ENCODE assay signal across 28 mouse cellular contexts in genomic region chr12:117042706-117043105, GRCm38 (mm10).
DNase-seq lines count a peak whose midpoint lies in the region; ATAC-seq and TF ChIP-seq lines count a peak whose summit lies in the region.
"Had no signal": no experiment of that assay in that cellular context is flagged by ENCODE, and none has a peak within 500 bp of the region (broad histone marks: within the 10 kb centered on the region; RNA-seq: fewer than 3 reads in every experiment).

No protein-coding gene starts in this region.

- no peaks in the 10 kb centered on the region for H3K27me3 ChIP-seq in lung, embryonic 14.5 days (ENCODE audit: insufficient read depth, low read length)
- H3K27me3 ChIP-seq in lung, postnatal 0 days (replicated peaks; ENCODE audit: insufficient read depth, low read length) = no peaks in the 10 kb centered on the region
- H3K27me3 ChIP-seq: embryonic facial prominence, embryonic 12.5 days; embryonic facial prominence, embryonic 15.5 days; heart, embryonic 12.5 days; heart, embryonic 15.5 days; hindbrain, embryonic 13.5 days had no signal

- H3K4me1 ChIP-seq in lung, embryonic 14.5 days (ENCODE audit: insufficient read depth) = no peaks in the 10 kb centered on the region
- no peaks in the 10 kb centered on the region for H3K4me1 ChIP-seq in lung, adult 2 months (ENCODE audit: control insufficient read depth, insufficient read depth, low read length)
- H3K4me1 ChIP-seq in lung, postnatal 0 days (ENCODE audit: insufficient read depth, low read depth, low read length) = no peaks in the 10 kb centered on the region
- H3K4me1 ChIP-seq: embryonic facial prominence, embryonic 15.5 days had no signal

- peak; percentile 80 for DNase-seq in lung, embryonic 14.5 days
- no peak for DNase-seq in lung, adult 2 months
- peak; percentile 90 for DNase-seq in lung, postnatal 0 days (ENCODE audit: low spot score)
- DNase-seq in lung, postnatal 25 days (ENCODE audit: low spot score) = peak; percentile 33
- no peak for DNase-seq in MN1 (ENCODE audit: low spot score)
- DNase-seq in right cerebral cortex, postnatal 36 days (ENCODE audit: low spot score in 2 of 2) = no peak
- no peak for DNase-seq in testis, postnatal 10 days (ENCODE audit: low spot score)
- DNase-seq: adrenal gland, adult 8-10 months; adrenal gland, postnatal 25 days; cerebellum, adult 18-20 months; cerebellum, adult 9-11 months; cerebellum, postnatal 25 days; forebrain, postnatal 0 days; gastrocnemius, adult 2 months; gastrocnemius, postnatal 25 days; heart, adult 18-20 months; heart, postnatal 10 days; heart, postnatal 36 days had no signal

- no peak overlapping the region for H3K4me2 ChIP-seq in lung, embryonic 14.5 days
- H3K4me2 ChIP-seq in lung, postnatal 0 days (replicated peaks; ENCODE audit: low read depth, low read length) = no peak overlapping the region
- H3K4me2 ChIP-seq: embryonic facial prominence, embryonic 12.5 days; embryonic facial prominence, embryonic 15.5 days; heart, embryonic 12.5 days; heart, embryonic 15.5 days; hindbrain, embryonic 13.5 days had no signal

- H3K9me3 ChIP-seq in lung, embryonic 14.5 days (ENCODE audit: low read depth, low read length) = no peaks in the 10 kb centered on the region
- H3K9me3 ChIP-seq in lung, postnatal 0 days (ENCODE audit: low read length) = no peaks in the 10 kb centered on the region
- H3K9me3 ChIP-seq: embryonic facial prominence, embryonic 12.5 days; embryonic facial prominence, embryonic 15.5 days; heart, embryonic 15.5 days; hindbrain, embryonic 10.5 days; hindbrain, embryonic 13.5 days had no signal

- peak; percentile 90 for ATAC-seq in lung, embryonic 14.5 days (ENCODE audit: insufficient read depth)
- peak; percentile 85 for ATAC-seq in lung, postnatal 0 days
- ATAC-seq: activated CD4-positive, CD25-positive, alpha-beta regulatory T cell, adult 4 months; CD4-positive, CD25-positive, alpha-beta regulatory T cell, adult 4 months; forebrain, embryonic 14.5 days; forebrain, postnatal 0 days; hindbrain, embryonic 16.5 days had no signal

- H3K4me3 ChIP-seq in lung, embryonic 14.5 days (ENCODE audit: low read depth, low read length) = no peak overlapping the region
- H3K4me3 ChIP-seq in lung, adult 2 months (replicated peaks; ENCODE audit: extremely low read depth, low read depth, low read length) = no peak overlapping the region
- no peak overlapping the region for H3K4me3 ChIP-seq in lung, postnatal 0 days (ENCODE audit: low read depth, low read length)
- H3K4me3 ChIP-seq: embryonic facial prominence, embryonic 12.5 days; embryonic facial prominence, embryonic 15.5 days; gastrocnemius, adult 2 months; heart, embryonic 12.5 days; heart, embryonic 15.5 days; hindbrain, embryonic 10.5 days; hindbrain, embryonic 13.5 days had no signal

- TF ChIP-seq EP300 in lung, postnatal 0 days (IDR thresholded peaks at IDR 0.05) = peak; percentile 75

- TF ChIP-seq CTCF in lung, embryonic 14.5 days (IDR thresholded peaks at IDR 0.05; ENCODE audit: low read depth) = no peak
- no peak for TF ChIP-seq CTCF in lung, adult 2 months (IDR thresholded peaks at IDR 0.05; ENCODE audit: insufficient read depth, low read length)
- TF ChIP-seq CTCF in lung, postnatal 0 days (IDR thresholded peaks at IDR 0.05) = no peak

- no peak overlapping the region for H3K9ac ChIP-seq in lung, embryonic 14.5 days
- no peak overlapping the region for H3K9ac ChIP-seq in lung, postnatal 0 days (replicated peaks; ENCODE audit: low read depth)
- H3K9ac ChIP-seq: embryonic facial prominence, embryonic 12.5 days; embryonic facial prominence, embryonic 15.5 days; forebrain, postnatal 0 days; heart, embryonic 12.5 days; heart, embryonic 15.5 days; hindbrain, embryonic 13.5 days had no signal

- WGBS in lung, embryonic 14.5 days = 34% methylated on average over 7 of the region's 7 CpGs
- 62% methylated on average over 7 of the region's 7 CpGs for WGBS in lung, adult 2 months
- 45% methylated on average over 7 of the region's 7 CpGs for WGBS in lung, postnatal 0 days

- H3K36me3 ChIP-seq in lung, embryonic 14.5 days (ENCODE audit: insufficient read depth) = no peaks in the 10 kb centered on the region
- no peaks in the 10 kb centered on the region for H3K36me3 ChIP-seq in lung, postnatal 0 days (ENCODE audit: insufficient read depth, low read length)
- H3K36me3 ChIP-seq: embryonic facial prominence, embryonic 12.5 days; embryonic facial prominence, embryonic 15.5 days; heart, embryonic 12.5 days; heart, embryonic 15.5 days; hindbrain, embryonic 10.5 days; hindbrain, embryonic 13.5 days had no signal

- TF ChIP-seq POLR2A in lung, adult 2 months (IDR thresholded peaks at IDR 0.05; ENCODE audit: borderline replicate concordance, extremely low read depth, low read depth, low read length) = no peak

- no peak overlapping the region for H3K27ac ChIP-seq in lung, embryonic 14.5 days (ENCODE audit: low read depth)
- no peak overlapping the region for H3K27ac ChIP-seq in lung, postnatal 0 days (ENCODE audit: low read length)
- H3K27ac ChIP-seq: embryonic facial prominence, embryonic 12.5 days; embryonic facial prominence, embryonic 15.5 days; gastrocnemius, adult 2 months; heart, embryonic 15.5 days; hindbrain, embryonic 10.5 days; hindbrain, embryonic 13.5 days had no signal

Comparison
In these comparisons a context has a peak if more than half of its experiments do, and no peak if none do; other contexts are left out.
1. DNase-seq: peak in lung, embryonic 14.5 days (single experiment), lung, postnatal 0 days (single experiment) and lung, postnatal 25 days (single experiment); none in lung, adult 2 months (single experiment), MN1 (single experiment), right cerebral cortex, postnatal 36 days (0 of 2) and testis, postnatal 10 days (single experiment).